9 mouse cellular contexts compared by ENCODE assay signal in genomic region chr16:22429377-22429776, GRCm38 (mm10). TPM values are rescaled to one million over a fixed set of nuclear protein-coding genes. Genes with fewer than 3 reads are reported as not detected.
DNase-seq lines count a peak whose midpoint lies in the region; ATAC-seq and TF ChIP-seq lines count a peak whose summit lies in the region.
"Had no signal": no experiment of that assay in that cellular context is flagged by ENCODE, and none has a peak within 500 bp of the region (broad histone marks: within the 10 kb centered on the region; RNA-seq: fewer than 3 reads in every experiment).

No protein-coding gene starts in this region.

- H3K36me3 ChIP-seq in heart, embryonic 11.5 days (ENCODE audit: control insufficient read depth, insufficient read depth, low read length) = no peaks in the 10 kb centered on the region
- no peaks in the 10 kb centered on the region for H3K36me3 ChIP-seq in hindbrain, embryonic 13.5 days
- peaks cover 17% of the 10 kb centered on the region; the same call in 1 of the 2 replicates for H3K36me3 ChIP-seq in midbrain, embryonic 10.5 days

- WGBS in heart, embryonic 11.5 days (ENCODE audit: insufficient replicate concordance) = 12% methylated on average over 8 of the region's 8 CpGs
- 1% methylated on average over 8 of the region's 8 CpGs for WGBS in hindbrain, embryonic 13.5 days
- 1% methylated on average over 8 of the region's 8 CpGs for WGBS in midbrain, embryonic 10.5 days

- peak overlapping the region; percentile 42 for H3K4me2 ChIP-seq in heart, embryonic 11.5 days
- peak overlapping the region; percentile 52 for H3K4me2 ChIP-seq in hindbrain, embryonic 13.5 days

- no peak overlapping the region; the same call in 1 of the 2 replicates for H3K4me3 ChIP-seq in heart, embryonic 11.5 days (ENCODE audit: low read depth, low read length)
- peak overlapping the region; percentile 10; the same call in 1 of the 2 replicates for H3K4me3 ChIP-seq in hindbrain, embryonic 13.5 days
- H3K4me3 ChIP-seq in midbrain, embryonic 10.5 days = peak overlapping the region; percentile 43

- peaks cover 21% of the 10 kb centered on the region for H3K4me1 ChIP-seq in heart, embryonic 11.5 days (ENCODE audit: control insufficient read depth, insufficient read depth, low read length)
- peaks cover 45% of the 10 kb centered on the region for H3K4me1 ChIP-seq in hindbrain, embryonic 13.5 days (replicated peaks)
- H3K4me1 ChIP-seq in midbrain, embryonic 10.5 days = peaks cover 48% of the 10 kb centered on the region

- ATAC-seq in heart, embryonic 11.5 days (replicated peaks; ENCODE audit: insufficient number of reproducible peaks, low FRiP score, low TSS enrichment) = no peak
- peak; percentile 74 for ATAC-seq in Patski
- ATAC-seq in hindbrain, embryonic 13.5 days (ENCODE audit: low FRiP score) = peak; percentile 9
- no peak for ATAC-seq in monocyte, adult 5-6 weeks (replicated peaks; ENCODE audit: insufficient number of reproducible peaks, low FRiP score, low TSS enrichment, poor library complexity, severe bottlenecking)

- peak overlapping the region; percentile 1 for H3K27ac ChIP-seq in heart, embryonic 11.5 days (ENCODE audit: low read depth, low read length)
- H3K27ac ChIP-seq in hindbrain, embryonic 13.5 days = peak overlapping the region; percentile 63
- H3K27ac ChIP-seq in midbrain, embryonic 10.5 days (replicated peaks) = peak overlapping the region; percentile 59
- H3K27ac ChIP-seq: macrophage had no signal

- POLR2A ChIA-PET in Patski (lab: Charles Lee) = interaction anchor here (0.6 to 2.2 kb wide), 3 partner anchors 10 to 1086 kb away, joined by 4 to 9 read pairs (median 4); partner anchors contain the start of gene Etv5

- in situ Hi-C loops in Patski (cut with MboI; ENCODE audit: low pct_unique_long_range_greater_than_20kb) = no loop called here

- DNase-seq in heart, adult 18-20 months = no peak
- no peak for DNase-seq in Patski (ENCODE audit: low read depth, low spot score)
- no peak for DNase-seq in midbrain, embryonic 10.5 days (ENCODE audit: low spot score)
- no peak for DNase-seq in cerebellum, adult 11-12 months
- DNase-seq in T-cell, adult 2 months (ENCODE audit: low spot score) = no peak

- CTCF ChIA-PET in Patski (lab: Charles Lee) = interaction anchor here (1.0 to 1.7 kb wide), 6 partner anchors 9 to 163 kb away, joined by 3 to 5 read pairs (median 4); partner anchors contain the start of genes Etv5 and Tra2b

- H3K27me3 ChIP-seq in heart, embryonic 11.5 days (ENCODE audit: control insufficient read depth, insufficient read depth, low read length) = no peaks in the 10 kb centered on the region
- no peaks in the 10 kb centered on the region for H3K27me3 ChIP-seq in Patski
- H3K27me3 ChIP-seq in hindbrain, embryonic 13.5 days = peaks cover 56% of the 10 kb centered on the region
- peaks cover 61% of the 10 kb centered on the region for H3K27me3 ChIP-seq in midbrain, embryonic 10.5 days (ENCODE audit: low read depth, poor library complexity, severe bottlenecking)

- H3K9ac ChIP-seq in heart, embryonic 11.5 days (ENCODE audit: low read depth, low read length) = peak overlapping the region; percentile 39; the same call in 1 of the 2 replicates
- H3K9ac ChIP-seq in hindbrain, embryonic 13.5 days = peak overlapping the region; percentile 6; the same call in 1 of the 2 replicates

- no peak for TF ChIP-seq CTCF in Patski (IDR thresholded peaks at IDR 0.05)

- H3K9me3 ChIP-seq in heart, embryonic 11.5 days (replicated peaks; ENCODE audit: control insufficient read depth, low read length) = no peaks in the 10 kb centered on the region
- H3K9me3 ChIP-seq in hindbrain, embryonic 13.5 days = no peaks in the 10 kb centered on the region
- H3K9me3 ChIP-seq in midbrain, embryonic 10.5 days (replicated peaks) = no peaks in the 10 kb centered on the region

RNA-seq across cellular contexts. Expression of gene Etv5, which starts 10.1 kb away (rescaled TPM):
- polyA plus RNA-seq in heart, embryonic 11.5 days (2014; fragmentation: Nextera tagmentation; extraction: Ambion mirVana) = 21.3 and 25.1 TPM in 2 replicates
- 1 to 10 TPM; 6.9 to 7.5 TPM for total RNA-seq in heart, adult 18-20 months (2021)
- polyA plus RNA-seq in Patski (2021) = 23.7 TPM
- 17.7 and 18.9 TPM in 2 replicates for polyA plus RNA-seq in hindbrain, embryonic 13.5 days (2015; fragmentation: Nextera tagmentation; extraction: Ambion mirVana)
- 20.6 and 24.4 TPM in 2 replicates for polyA plus RNA-seq in midbrain, embryonic 10.5 days (2016; fragmentation: Nextera tagmentation; extraction: Ambion mirVana)
- total RNA-seq in monocyte, adult 5-6 weeks (2017) = 2.2 to 3.2 TPM (median 2.8 TPM) in 3 replicates

Comparison
In these comparisons a context has a peak if more than half of its experiments do, and no peak if none do; other contexts are left out.
1. ATAC-seq: peak in Patski (single experiment) and hindbrain, embryonic 13.5 days (single experiment); none in heart, embryonic 11.5 days (single experiment) and monocyte, adult 5-6 weeks (single experiment).
2. H3K27ac ChIP-seq: peak in every context shown above with its lines; median percentile 63 in hindbrain, embryonic 13.5 days; 59 in midbrain, embryonic 10.5 days; 1 in heart, embryonic 11.5 days.